Mouse (Mus musculus) heart, embryonic 10.5 days (tissue): ENCODE results near the gene Gm20388. TPM values are rescaled to one million over a fixed set of nuclear protein-coding genes. Genes with fewer than 3 reads are reported as not detected.
"Not testable (repeated sequence)": the region's sequence is repeated elsewhere in the genome, so short reads cannot be mapped to it uniquely, and the experiment has no call there.

ENCODE experiments used
- DNase-seq: peaks from one replicate; pipeline ENCODE4 v3.0.0-alpha.2; 2017; ENCODE audit warnings: low spot score
- H3K27ac ChIP-seq: fragments of 300-500 bp; sonication (generic); 2 replicates; pipeline ENCODE4 v1.5.1; 2016; ENCODE audit warnings: mild to moderate bottlenecking
- H3K27me3 ChIP-seq: fragments of 300-500 bp; sonication (generic); 2 replicates; pipeline ENCODE4 v1.6.1; 2016; ENCODE audit warnings: mild to moderate bottlenecking; ENCODE audit not compliant: poor library complexity, insufficient read depth, severe bottlenecking
- H3K36me3 ChIP-seq: fragments of 300-500 bp; sonication (generic); 2 replicates; pipeline ENCODE4 v1.6.1; 2016; ENCODE audit warnings: mild to moderate bottlenecking, moderate library complexity
- H3K4me1 ChIP-seq: fragments of 300-500 bp; sonication (generic); 2 replicates; pipeline ENCODE4 v1.6.1; 2016; ENCODE audit warnings: mild to moderate bottlenecking
- H3K4me3 ChIP-seq: fragments of 300-500 bp; sonication (generic); 2 replicates; pipeline ENCODE4 v1.5.1; 2016; ENCODE audit warnings: mild to moderate bottlenecking, moderate library complexity
- H3K9me3 ChIP-seq: fragments of 300-500 bp; sonication (generic); 2 replicates; pipeline ENCODE4 v1.6.1; 2016; ENCODE audit warnings: mild to moderate bottlenecking, moderate library complexity
- WGBS: fragments of 180-500 bp; shearing (Covaris S2); methylation state at CpG from one replicate; pipeline ENCODE4 v1.1.7; 2016; 5-methylcytosine and 5-hydroxymethylcytosine counted together
- polyA plus RNA-seq: library from polyadenylated mRNA; unstranded; fragments of >200 nt; fragmentation: Nextera tagmentation; extraction: Ambion mirVana; gene quantifications from 2 replicates; pipeline ENCODE4 v1.2.1, GENCODE M21; 2016

The Gm20388 gene
- polyA plus RNA-seq, 1 experiment from 2014 or later = 4.5 TPM

- H3K4me3 ChIP-seq, H3K27me3 ChIP-seq, DNase-seq, H3K27ac ChIP-seq, H3K36me3 ChIP-seq, H3K4me1 ChIP-seq: not testable (repeated sequence)
- H3K9me3 ChIP-seq = peaks cover 36% of the 10 kb centered on the region
- WGBS = 94% methylated on average over 47 of the region's 47 CpGs
Measured at GRCm38 (mm10) chr8:123433241-123433974, 3522.8 kb downstream of the Gm20388 start.

GRCm38 (mm10) chr8:123441788-123442187 is 3531.1 kb downstream of the Gm20388 start:
- no peaks in the 10 kb centered on the region for H3K27me3 ChIP-seq
- 83% methylated on average over 2 of the region's 2 CpGs for WGBS
- no peak for DNase-seq
- peaks cover 32% of the 10 kb centered on the region for H3K4me1 ChIP-seq
- H3K36me3 ChIP-seq = no peaks in the 10 kb centered on the region
- H3K4me3 ChIP-seq = no peak overlapping the region
- H3K27ac ChIP-seq = no peak overlapping the region
- no peaks in the 10 kb centered on the region for H3K9me3 ChIP-seq

GRCm38 (mm10) chr8:123442351-123442750 is 3531.7 kb downstream of the Gm20388 start:
- peaks cover 38% of the 10 kb centered on the region for H3K4me1 ChIP-seq
- WGBS = 79% methylated on average over 5 of the region's 5 CpGs
- no peaks in the 10 kb centered on the region for H3K27me3 ChIP-seq
- H3K4me3 ChIP-seq = peak overlapping the region; percentile 82
- H3K27ac ChIP-seq = no peak overlapping the region
- H3K9me3 ChIP-seq = no peaks in the 10 kb centered on the region
- DNase-seq = no peak
- H3K36me3 ChIP-seq = no peaks in the 10 kb centered on the region

- Histone ChIP-seq H3K27ac (peak overlapping the region; percentile 95), H3K27me3 (no peaks in the 10 kb centered on the region), H3K4me3 (peak overlapping the region; percentile 82), H3K4me1 (peaks cover 42% of the 10 kb centered on the region), H3K36me3 (no peaks in the 10 kb centered on the region), H3K9me3 (no peaks in the 10 kb centered on the region)
- peak; percentile 97 for DNase-seq
- WGBS = 2% methylated on average over 41 of the region's 41 CpGs
Measured at GRCm38 (mm10) chr8:123442871-123443575, 3532.4 kb downstream of the Gm20388 start.

- Histone ChIP-seq H3K4me3 (peak overlapping the region; percentile 82), H3K9me3 (no peaks in the 10 kb centered on the region), H3K4me1 (peaks cover 42% of the 10 kb centered on the region), H3K27ac (peak overlapping the region; percentile 95; the same call in 1 of the 2 replicates), H3K36me3 (no peaks in the 10 kb centered on the region), H3K27me3 (no peaks in the 10 kb centered on the region)
- no peak for DNase-seq
- WGBS = 30% methylated on average over 4 of the region's 4 CpGs
Measured at GRCm38 (mm10) chr8:123443576-123443921, 3532.9 kb downstream of the Gm20388 start.

GRCm38 (mm10) chr8:123444131-123444530 is 3533.5 kb downstream of the Gm20388 start:
- Histone ChIP-seq H3K27me3 (no peaks in the 10 kb centered on the region), H3K4me3 (no peak overlapping the region), H3K27ac (no peak overlapping the region), H3K4me1 (peaks cover 42% of the 10 kb centered on the region), H3K9me3 (no peaks in the 10 kb centered on the region), H3K36me3 (peaks cover 2% of the 10 kb centered on the region; the same call in 1 of the 2 replicates)
- no peak for DNase-seq
- 78% methylated on average over 6 of the region's 6 CpGs for WGBS

GRCm38 (mm10) chr8:123445981-123446380 is 3535.3 kb downstream of the Gm20388 start:
- DNase-seq = no peak
- Histone ChIP-seq H3K4me3 (no peak overlapping the region), H3K4me1 (peaks cover 42% of the 10 kb centered on the region), H3K27me3 (no peaks in the 10 kb centered on the region), H3K36me3 (peaks cover 16% of the 10 kb centered on the region; the same call in 1 of the 2 replicates), H3K27ac (peak overlapping the region; percentile 60; the same call in 1 of the 2 replicates), H3K9me3 (no peaks in the 10 kb centered on the region)
- 72% methylated on average over 10 of the region's 10 CpGs for WGBS

- H3K9me3 ChIP-seq = no peaks in the 10 kb centered on the region
- H3K27me3 ChIP-seq = no peaks in the 10 kb centered on the region
- 44% methylated on average over 6 of the region's 6 CpGs for WGBS
- peak; percentile 80 for DNase-seq
- H3K36me3 ChIP-seq = peaks cover 23% of the 10 kb centered on the region; the same call in 1 of the 2 replicates
- peaks cover 42% of the 10 kb centered on the region for H3K4me1 ChIP-seq
- H3K4me3 ChIP-seq = no peak overlapping the region
- H3K27ac ChIP-seq = peak overlapping the region; percentile 60; the same call in 1 of the 2 replicates
Measured at GRCm38 (mm10) chr8:123446799-123447198, 3536.2 kb downstream of the Gm20388 start.

GRCm38 (mm10) chr8:123450783-123451182 is 3540.1 kb downstream of the Gm20388 start:
- no peak overlapping the region for H3K27ac ChIP-seq
- DNase-seq = no peak
- peaks cover 60% of the 10 kb centered on the region for H3K36me3 ChIP-seq

GRCm38 (mm10) chr8:123451747-123452146 is 3541.1 kb downstream of the Gm20388 start:
- H3K4me3 ChIP-seq, DNase-seq, H3K27me3 ChIP-seq, H3K27ac ChIP-seq, H3K9me3 ChIP-seq: not testable (repeated sequence)
- peaks cover 10% of the 10 kb centered on the region for H3K4me1 ChIP-seq
- WGBS = 91% methylated on average over 12 of the region's 12 CpGs
- peaks cover 69% of the 10 kb centered on the region for H3K36me3 ChIP-seq

More at GRCm38 (mm10) chr8:123450783-123451182, 3540.1 kb downstream of the Gm20388 start:
- peaks cover 20% of the 10 kb centered on the region for H3K4me1 ChIP-seq
- H3K4me3 ChIP-seq = no peak overlapping the region
- H3K27me3 ChIP-seq = no peaks in the 10 kb centered on the region
- no peaks in the 10 kb centered on the region for H3K9me3 ChIP-seq
- 85% methylated on average over 5 of the region's 5 CpGs for WGBS

- peaks cover 73% of the 10 kb centered on the region for H3K36me3 ChIP-seq
- 86% methylated on average over 4 of the region's 4 CpGs for WGBS
Measured at GRCm38 (mm10) chr8:123452149-123452548, 3541.5 kb downstream of the Gm20388 start.

GRCm38 (mm10) chr8:123453291-123453690 is 3542.7 kb downstream of the Gm20388 start:
- H3K4me3 ChIP-seq = no peak overlapping the region
- no peak for DNase-seq
- H3K27me3 ChIP-seq = no peaks in the 10 kb centered on the region
- peaks cover 85% of the 10 kb centered on the region for H3K36me3 ChIP-seq
- no peaks in the 10 kb centered on the region for H3K4me1 ChIP-seq
- H3K9me3 ChIP-seq = no peaks in the 10 kb centered on the region
- H3K27ac ChIP-seq = no peak overlapping the region
- WGBS = 74% methylated on average over 7 of the region's 7 CpGs

More at GRCm38 (mm10) chr8:123452149-123452548, 3541.5 kb downstream of the Gm20388 start:
- Histone ChIP-seq H3K4me1 (peaks cover 6% of the 10 kb centered on the region), H3K27me3 (no peaks in the 10 kb centered on the region), H3K4me3 (no peak overlapping the region), H3K9me3 (no peaks in the 10 kb centered on the region), H3K27ac (no peak overlapping the region)
- DNase-seq = no peak

GRCm38 (mm10) chr8:123453951-123454350 is 3543.3 kb downstream of the Gm20388 start:
- H3K27me3 ChIP-seq = no peaks in the 10 kb centered on the region
- H3K36me3 ChIP-seq = peaks cover 91% of the 10 kb centered on the region
- no peak overlapping the region for H3K4me3 ChIP-seq
- H3K9me3 ChIP-seq = no peaks in the 10 kb centered on the region
- DNase-seq = no peak
- H3K4me1 ChIP-seq = no peaks in the 10 kb centered on the region
- no peak overlapping the region for H3K27ac ChIP-seq
- 79% methylated on average over 5 of the region's 5 CpGs for whole genome bisulfite sequencing
